ENCODE assay signal across 16 mouse cellular contexts in genomic region chr9:37038445-37038844, GRCm38 (mm10).
A peak's percentile ranks its signal among the peaks of the same experiment; 100 is the strongest.
DNase-seq lines count a peak whose midpoint lies in the region; ATAC-seq and TF ChIP-seq lines count a peak whose summit lies in the region.
"Had no signal": no experiment of that assay in that cellular context is flagged by ENCODE, and none has a peak within 500 bp of the region (broad histone marks: within the 10 kb centered on the region; RNA-seq: fewer than 3 reads in every experiment).

No protein-coding gene starts in this region.

- H3K4me3 ChIP-seq in left cerebral cortex, adult 2 months = no peak overlapping the region
- no peak overlapping the region for H3K4me3 ChIP-seq in forebrain, embryonic 10.5 days
- no peak overlapping the region for H3K4me3 ChIP-seq in hindbrain, embryonic 15.5 days
- no peak overlapping the region for H3K4me3 ChIP-seq in neural tube, embryonic 15.5 days (replicated peaks)
- H3K4me3 ChIP-seq: liver, embryonic 12.5 days had no signal

- H3K9ac ChIP-seq in hindbrain, embryonic 15.5 days = no peak overlapping the region
- H3K9ac ChIP-seq in neural tube, embryonic 15.5 days (replicated peaks) = no peak overlapping the region
- H3K9ac ChIP-seq: liver, embryonic 12.5 days; lung, embryonic 14.5 days had no signal

- no peak overlapping the region for H3K4me2 ChIP-seq in hindbrain, embryonic 15.5 days
- no peak overlapping the region for H3K4me2 ChIP-seq in neural tube, embryonic 15.5 days
- H3K4me2 ChIP-seq: heart, embryonic 11.5 days; liver, embryonic 12.5 days; lung, embryonic 14.5 days had no signal

- H3K4me1 ChIP-seq in forebrain, embryonic 10.5 days = peaks cover 32% of the 10 kb centered on the region
- peaks cover 18% of the 10 kb centered on the region for H3K4me1 ChIP-seq in hindbrain, embryonic 15.5 days (replicated peaks)
- H3K4me1 ChIP-seq in neural tube, embryonic 15.5 days = peaks cover 27% of the 10 kb centered on the region
- H3K4me1 ChIP-seq: liver, embryonic 12.5 days had no signal

- no peaks in the 10 kb centered on the region for H3K27me3 ChIP-seq in forebrain, embryonic 10.5 days (ENCODE audit: poor library complexity, severe bottlenecking)
- H3K27me3 ChIP-seq in hindbrain, embryonic 15.5 days = no peaks in the 10 kb centered on the region
- no peaks in the 10 kb centered on the region for H3K27me3 ChIP-seq in neural tube, embryonic 15.5 days (replicated peaks)
- H3K27me3 ChIP-seq: liver, embryonic 12.5 days had no signal

- TF ChIP-seq CTCF in left cerebral cortex, adult 2 months (IDR thresholded peaks at IDR 0.05) = no peak

- DNase-seq in left cerebral cortex, adult 2 months (ENCODE audit: extremely low spot score in 1 of 2, low spot score in 2 of 2) = no peak
- no peak for DNase-seq in left cerebral cortex, adult 8-10 months (ENCODE audit: low spot score in 2 of 2)
- no peak for DNase-seq in forebrain, embryonic 10.5 days (ENCODE audit: extremely low spot score, low spot score)
- DNase-seq in right cerebral cortex, postnatal 10 days (ENCODE audit: low spot score in 2 of 2) = no peak
- DNase-seq: adrenal gland, postnatal 25 days; cerebellum, adult 9-10 months; gastrocnemius, postnatal 14 days; heart, postnatal 14 days; lung, embryonic 14.5 days; thymus, adult 18-20 months had no signal

- no peaks in the 10 kb centered on the region; the same call in 1 of the 2 replicates for H3K9me3 ChIP-seq in forebrain, embryonic 10.5 days
- H3K9me3 ChIP-seq in hindbrain, embryonic 15.5 days = no peaks in the 10 kb centered on the region
- H3K9me3 ChIP-seq in neural tube, embryonic 15.5 days (replicated peaks) = no peaks in the 10 kb centered on the region
- H3K9me3 ChIP-seq: liver, embryonic 12.5 days had no signal

- no peak for ATAC-seq in hindbrain, embryonic 15.5 days (ENCODE audit: low FRiP score, low read depth)
- no peak for ATAC-seq in neural tube, embryonic 15.5 days (ENCODE audit: low FRiP score)
- no peak for ATAC-seq in megakaryocyte, adult 5-6 weeks (ENCODE audit: poor library complexity, severe bottlenecking)
- ATAC-seq: liver, embryonic 12.5 days had no signal

- H3K27ac ChIP-seq in left cerebral cortex, adult 2 months = peak overlapping the region; percentile 66
- H3K27ac ChIP-seq in forebrain, embryonic 10.5 days = peak overlapping the region; percentile 54; the same call in 1 of the 2 replicates
- peak overlapping the region; percentile 66 for H3K27ac ChIP-seq in hindbrain, embryonic 15.5 days (replicated peaks)
- 0 out of 2 replicates have a peak overlapping the region, but pooled peaks have one; percentile 18 for H3K27ac ChIP-seq in neural tube, embryonic 15.5 days (replicated peaks)
- H3K27ac ChIP-seq: liver, embryonic 12.5 days; macrophage had no signal

- WGBS in forebrain, embryonic 10.5 days = 56% methylated on average over 7 of the region's 7 CpGs
- WGBS in hindbrain, embryonic 15.5 days = 46% methylated on average over 7 of the region's 7 CpGs
- WGBS in neural tube, embryonic 15.5 days = 43% methylated on average over 7 of the region's 7 CpGs

- intact Hi-C loops in left cerebral cortex, adult 2 months (cut with DNase I) = no loop called here

- peaks cover 19% of the 10 kb centered on the region for H3K36me3 ChIP-seq in forebrain, embryonic 10.5 days (replicated peaks)
- no peaks in the 10 kb centered on the region for H3K36me3 ChIP-seq in hindbrain, embryonic 15.5 days
- no peaks in the 10 kb centered on the region for H3K36me3 ChIP-seq in neural tube, embryonic 15.5 days
- H3K36me3 ChIP-seq: liver, embryonic 12.5 days had no signal
